Mouse (Mus musculus): ENCODE results near the gene Gm12845.
"Not testable (repeated sequence)": the region's sequence is repeated elsewhere in the genome, so short reads cannot be mapped to it uniquely, and the experiment has no call there.

Gene Gm12845

GRCm38 (mm10) chr4:117724112-117724511 is at the start of gene Gm12845:
Gm12845 (plus strand) TSS chr4:117724412.
- no peak for DNase-seq (ENCODE audit: low spot score in 2 of 2)

DNA sequence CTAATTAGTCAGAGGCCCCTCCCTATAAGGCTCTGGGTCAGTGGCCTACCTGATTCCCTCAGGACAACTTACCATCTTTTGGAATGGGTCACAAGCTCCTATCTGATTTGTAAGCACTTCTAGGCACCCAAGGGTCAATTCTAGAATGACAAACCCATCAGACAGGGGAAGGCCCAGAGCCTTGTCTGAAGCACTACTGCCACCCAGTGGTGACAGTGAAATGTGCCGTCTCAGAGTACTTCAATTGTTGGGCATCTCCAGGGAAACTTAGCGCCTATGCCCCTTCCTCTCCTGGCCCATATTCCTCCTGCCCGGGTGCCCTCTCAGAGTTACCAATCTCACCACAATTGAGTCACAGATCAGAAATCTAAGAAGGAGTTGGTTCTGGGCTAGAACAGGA is 47.3 kb upstream of the Gm12845 start:
- peak; percentile 80 to 88 for DNase-seq (ENCODE audit: low spot score in 2 of 2)

DNA sequence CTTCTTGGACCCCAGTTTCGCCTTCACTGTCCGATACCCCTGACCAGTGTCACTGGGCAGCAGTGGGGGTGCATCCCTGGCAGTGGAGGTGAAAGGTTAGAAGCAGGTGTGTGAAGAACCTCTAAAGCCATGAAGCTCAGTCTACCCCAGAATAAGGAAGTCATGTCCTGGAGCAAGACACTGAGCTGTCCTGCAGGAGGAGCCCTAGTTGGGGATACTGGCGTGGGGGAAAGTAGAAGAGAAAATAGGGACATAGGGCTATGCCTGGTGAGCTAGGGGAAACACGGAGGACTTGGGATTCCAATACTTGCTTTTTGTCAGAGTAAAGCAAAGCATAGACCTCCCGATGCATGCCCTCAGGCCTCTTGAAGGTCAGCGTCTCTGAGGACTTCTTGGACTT is 43.2 kb upstream of the Gm12845 start:
- DNase-seq (ENCODE audit: low spot score in 2 of 2) = no peak

GRCm38 (mm10) chr4:117681931-117682461 is 42.2 kb upstream of the Gm12845 start, which contains the start of gene Dmap1:
Dmap1 (minus strand) TSS chr4:117682273.
- DNase-seq (ENCODE audit: low spot score in 2 of 2) = peak; percentile 88 to 90

- no peak for DNase-seq (ENCODE audit: low spot score in 2 of 2)
Observed at GRCm38 (mm10) chr4:117682463-117682862, 41.7 kb upstream of the Gm12845 start.

DNA sequence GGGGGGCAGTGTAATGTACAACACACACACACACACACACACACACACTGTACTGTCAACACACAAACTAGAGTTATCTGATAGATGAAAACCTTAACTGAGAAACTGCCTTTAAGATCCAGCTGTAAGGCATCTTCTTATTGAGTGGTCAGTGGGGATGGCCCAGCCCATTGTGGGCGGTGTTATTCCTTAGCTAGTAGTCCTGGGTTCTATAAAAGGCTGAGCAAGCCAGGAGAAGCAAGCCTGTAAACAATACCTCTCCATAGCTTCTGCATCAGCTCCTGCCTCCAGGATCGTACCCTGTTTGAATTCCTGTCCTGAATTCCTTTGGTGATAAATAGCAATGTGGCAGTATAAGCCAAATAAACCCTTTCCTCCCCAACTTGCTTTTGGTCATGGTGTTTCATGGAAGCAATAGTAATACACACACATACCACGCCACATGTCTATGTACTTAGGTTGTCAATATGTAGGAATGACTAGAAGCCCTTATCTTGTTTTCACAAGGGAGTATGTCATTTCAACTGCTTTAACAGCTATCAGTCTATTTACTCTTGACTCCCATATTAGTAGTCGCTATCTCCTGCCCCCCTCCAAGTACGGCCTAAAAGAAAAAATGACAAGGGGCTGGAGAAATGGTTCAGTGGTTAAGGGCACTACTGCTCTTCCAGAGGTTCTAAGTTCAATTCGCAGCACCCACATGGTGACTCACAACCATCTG is 41.0 kb upstream of the Gm12845 start:
- peak in 1 of 2 experiments; percentile 4 for DNase-seq (ENCODE audit: low spot score in 2 of 2)

GRCm38 (mm10) chr4:117686354-117686753 is 37.9 kb upstream of the Gm12845 start:
- DNase-seq (ENCODE audit: low spot score in 2 of 2) = peak in 1 of 2 experiments; percentile 5

- DNase-seq (ENCODE audit: low spot score in 2 of 2) = peak; percentile 66 to 73
Observed at GRCm38 (mm10) chr4:117705361-117705760, 18.9 kb upstream of the Gm12845 start.

DNA sequence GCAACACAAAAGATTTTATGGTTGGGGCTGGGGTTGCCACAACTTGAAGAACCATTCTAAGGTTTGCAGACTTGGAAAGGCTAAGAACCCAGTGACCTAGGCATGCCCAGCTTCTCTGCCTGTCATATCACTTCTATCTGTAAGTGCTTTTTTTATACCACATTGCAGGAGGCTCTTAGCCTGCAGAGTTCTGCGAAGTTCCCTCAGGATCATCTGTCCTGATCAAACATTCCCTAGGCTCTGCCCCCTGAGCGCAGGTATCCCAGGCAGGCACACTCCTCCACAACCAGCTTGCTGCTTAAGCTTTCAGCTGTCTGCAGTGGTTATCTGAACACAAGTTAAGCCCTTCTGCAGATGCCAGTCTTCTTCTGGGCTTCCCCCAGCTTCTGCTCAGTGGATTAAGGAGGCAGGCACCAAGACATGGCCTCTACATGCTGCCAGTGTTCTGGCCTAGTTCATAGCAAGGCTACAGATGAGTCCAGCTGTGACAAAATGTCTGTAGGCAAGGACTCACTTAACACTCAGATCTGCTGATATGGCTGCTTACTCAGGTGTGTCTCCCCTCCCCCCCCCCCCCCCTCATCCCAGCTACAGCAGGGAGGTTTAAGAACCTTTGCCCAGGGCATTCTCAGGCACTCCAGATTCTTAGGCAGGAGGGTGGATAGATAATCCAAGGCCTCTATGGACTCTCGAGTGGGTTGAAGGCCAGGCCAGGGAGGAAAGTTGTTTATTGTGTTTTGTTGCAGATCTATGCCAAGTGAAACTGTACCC is 15.2 kb upstream of the Gm12845 start:
- DNase-seq (ENCODE audit: low spot score in 2 of 2) = no peak

DNA sequence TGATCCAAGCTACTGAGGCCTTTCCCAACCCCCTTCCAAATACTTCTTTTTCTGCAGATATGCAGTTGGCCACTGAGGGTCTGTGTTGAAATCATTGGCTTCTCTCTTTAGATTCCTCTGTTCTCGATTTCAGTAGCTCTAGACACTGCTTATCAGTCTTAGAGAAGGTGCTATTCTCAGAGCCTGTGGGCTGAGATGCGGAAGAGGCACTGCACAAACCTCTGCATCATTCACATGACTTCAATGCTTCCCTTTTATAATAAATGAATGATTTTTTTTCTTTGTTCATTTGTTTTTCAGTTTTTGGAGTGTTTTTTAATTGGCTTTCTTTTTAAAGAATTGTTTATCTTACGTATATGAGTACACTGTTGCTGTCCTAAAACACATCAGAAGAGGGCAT is 11.9 kb upstream of the Gm12845 start:
- no peak for DNase-seq (ENCODE audit: low spot score in 2 of 2)

- DNase-seq (ENCODE audit: low spot score in 2 of 2) = no peak
Observed at GRCm38 (mm10) chr4:117713303-117714098, 10.7 kb upstream of the Gm12845 start.

- DNase-seq (ENCODE audit: low spot score in 2 of 2) = no peak
Observed at GRCm38 (mm10) chr4:117731926-117732325, 7.7 kb downstream of the Gm12845 start.

- DNase-seq (ENCODE audit: low spot score in 2 of 2) = peak in 1 of 2 experiments; percentile 24
Observed at GRCm38 (mm10) chr4:117737559-117737958, 13.3 kb downstream of the Gm12845 start.

- not testable (repeated sequence) for DNase-seq (ENCODE audit: low spot score in 2 of 2)
Observed at GRCm38 (mm10) chr4:117752469-117752868, 28.3 kb downstream of the Gm12845 start.

- no peak for DNase-seq (ENCODE audit: low spot score in 2 of 2)
Observed at GRCm38 (mm10) chr4:117760151-117760550, 35.9 kb downstream of the Gm12845 start.

DNA sequence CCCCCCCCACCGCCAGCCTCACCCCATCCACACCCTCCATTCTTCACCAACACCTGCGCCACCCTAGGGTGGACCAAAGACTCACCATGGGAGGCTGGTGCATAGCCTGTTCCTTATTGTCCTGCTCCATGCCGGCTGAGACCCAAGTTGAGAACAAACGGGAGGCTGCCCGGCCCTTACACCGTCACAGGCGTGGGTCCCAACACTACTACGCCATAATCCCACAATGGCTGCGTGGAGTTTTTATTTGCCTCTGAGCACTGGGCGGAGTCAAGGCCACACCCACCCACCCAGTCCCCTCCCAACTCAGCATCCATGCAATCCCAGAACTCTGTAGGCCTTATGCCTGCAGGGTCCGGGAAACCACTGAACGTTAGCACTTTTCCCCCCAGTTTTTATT is 41.2 kb downstream of the Gm12845 start, which contains the start of gene Klf17:
Gene Klf17 (minus strand): TSS at position 233 of the 400 bp plus-strand sequence.
- no peak for DNase-seq (ENCODE audit: low spot score in 2 of 2)

DNA sequence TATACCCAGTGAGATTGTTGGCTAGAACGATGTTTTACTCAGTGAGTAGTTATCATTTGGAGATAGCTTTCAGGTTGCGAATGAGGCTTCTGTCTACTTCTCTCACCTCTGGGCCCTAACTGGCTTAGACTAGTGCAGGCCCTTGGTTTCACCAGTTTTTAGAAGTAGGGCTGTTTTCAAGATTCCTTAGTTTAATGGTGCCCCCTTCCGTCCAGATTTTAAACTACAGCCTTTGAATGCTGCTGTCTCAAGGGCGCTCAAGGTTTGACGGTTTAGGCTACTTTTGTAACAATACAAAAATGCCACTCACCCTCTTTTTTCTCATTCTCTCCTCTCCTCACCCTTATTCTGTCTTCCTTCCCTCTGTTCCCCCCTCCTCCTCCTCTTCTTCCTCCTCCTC is 46.7 kb downstream of the Gm12845 start:
- DNase-seq (ENCODE audit: low spot score in 2 of 2) = peak; percentile 68 to 81

DNA sequence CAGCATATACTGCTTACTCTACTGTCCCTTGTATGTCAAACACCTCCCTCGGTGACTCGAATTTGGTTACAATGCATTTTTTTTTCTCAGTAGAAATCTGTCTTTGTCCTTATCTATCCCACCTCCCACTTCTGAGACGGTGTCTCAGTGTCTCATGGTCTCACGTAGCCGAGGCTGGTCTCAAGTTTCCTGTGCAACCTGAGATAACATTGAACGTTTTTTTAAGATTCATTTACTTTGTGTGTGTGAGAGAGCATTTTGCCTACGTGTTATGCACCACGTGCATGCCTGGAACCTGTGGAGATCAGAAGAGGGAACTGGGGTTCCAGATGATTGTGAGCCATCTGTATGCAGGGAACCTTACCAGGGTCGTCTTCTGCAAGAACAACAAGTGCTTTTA is 48.7 kb downstream of the Gm12845 start:
- no peak for DNase-seq (ENCODE audit: low spot score in 2 of 2)

All from right cerebral cortex, postnatal 10 days (tissue).